Mouse (Mus musculus): ENCODE data around the gene Cobll1.

The Cobll1 gene

GRCm38 (mm10) chr2:65236644-65237043 lies 2.6 kb downstream of the Cobll1 start:
- DNase-seq (ENCODE audit: low spot score): no peak

GRCm38 (mm10) chr2:65232756-65233535 lies 6.3 kb downstream of the Cobll1 start:
- no peak for DNase-seq (ENCODE audit: low spot score)

DNA sequence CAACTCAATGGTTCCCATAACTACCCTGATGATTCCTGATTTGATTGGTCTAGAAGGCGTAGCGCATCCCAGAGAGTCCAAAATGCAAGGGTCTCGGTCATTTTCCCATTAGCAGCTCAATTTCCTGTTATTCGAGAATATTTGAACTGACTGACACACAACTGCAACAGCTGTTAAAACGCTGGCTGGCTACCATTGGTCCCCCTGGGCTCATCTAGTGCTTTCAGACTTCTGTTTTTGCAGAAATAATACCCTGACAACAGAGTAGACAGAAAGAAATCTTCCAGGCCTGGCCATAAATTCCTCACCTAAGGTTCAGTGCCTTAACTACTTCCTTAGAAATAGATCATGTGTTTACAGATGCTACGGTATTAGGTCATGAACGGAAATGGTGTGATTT lies 10.8 kb downstream of the Cobll1 start:
- DNase-seq (ENCODE audit: low spot score): no peak

DNA sequence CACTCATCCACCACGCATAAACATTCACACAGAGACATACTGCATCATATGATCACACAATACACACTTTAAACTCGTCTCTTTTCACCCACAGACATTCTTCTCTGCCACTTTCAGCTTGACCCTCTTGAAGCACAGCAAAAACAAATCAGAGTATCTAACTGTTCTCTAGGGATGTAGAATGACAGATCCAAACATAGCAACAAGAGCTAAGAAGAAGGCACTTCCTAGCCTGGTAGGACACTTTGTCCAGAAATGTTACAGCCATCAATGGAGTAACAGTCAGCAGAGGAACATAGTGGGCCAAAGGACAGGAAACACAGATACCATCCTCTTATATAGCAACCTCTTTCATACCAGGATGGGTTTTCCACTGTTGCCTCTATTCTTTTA lies 11.3 kb downstream of the Cobll1 start:
- no peak for DNase-seq (ENCODE audit: low spot score)

GRCm38 (mm10) chr2:65227154-65227897 lies 11.9 kb downstream of the Cobll1 start:
- no peak for DNase-seq (ENCODE audit: low spot score)

DNA sequence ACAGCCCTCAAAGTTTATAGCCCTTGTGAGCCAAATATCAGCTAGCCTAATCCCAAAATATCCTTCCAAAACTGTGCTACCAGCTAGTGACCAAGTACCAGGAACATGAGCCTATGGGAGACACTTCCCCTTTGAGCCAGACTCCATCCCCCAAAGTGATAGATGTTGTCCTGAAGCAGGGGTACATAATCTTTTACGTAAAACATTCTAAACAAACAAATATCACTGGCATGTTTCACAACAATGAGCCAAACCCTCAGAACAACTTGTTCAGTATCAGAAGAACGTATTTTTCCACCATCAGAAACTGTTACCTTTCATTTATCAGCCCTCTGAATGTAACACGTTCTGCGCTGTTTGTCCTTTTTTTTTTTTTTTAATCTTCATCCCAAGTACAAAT lies 12.7 kb downstream of the Cobll1 start:
- DNase-seq (ENCODE audit: low spot score): no peak

DNA sequence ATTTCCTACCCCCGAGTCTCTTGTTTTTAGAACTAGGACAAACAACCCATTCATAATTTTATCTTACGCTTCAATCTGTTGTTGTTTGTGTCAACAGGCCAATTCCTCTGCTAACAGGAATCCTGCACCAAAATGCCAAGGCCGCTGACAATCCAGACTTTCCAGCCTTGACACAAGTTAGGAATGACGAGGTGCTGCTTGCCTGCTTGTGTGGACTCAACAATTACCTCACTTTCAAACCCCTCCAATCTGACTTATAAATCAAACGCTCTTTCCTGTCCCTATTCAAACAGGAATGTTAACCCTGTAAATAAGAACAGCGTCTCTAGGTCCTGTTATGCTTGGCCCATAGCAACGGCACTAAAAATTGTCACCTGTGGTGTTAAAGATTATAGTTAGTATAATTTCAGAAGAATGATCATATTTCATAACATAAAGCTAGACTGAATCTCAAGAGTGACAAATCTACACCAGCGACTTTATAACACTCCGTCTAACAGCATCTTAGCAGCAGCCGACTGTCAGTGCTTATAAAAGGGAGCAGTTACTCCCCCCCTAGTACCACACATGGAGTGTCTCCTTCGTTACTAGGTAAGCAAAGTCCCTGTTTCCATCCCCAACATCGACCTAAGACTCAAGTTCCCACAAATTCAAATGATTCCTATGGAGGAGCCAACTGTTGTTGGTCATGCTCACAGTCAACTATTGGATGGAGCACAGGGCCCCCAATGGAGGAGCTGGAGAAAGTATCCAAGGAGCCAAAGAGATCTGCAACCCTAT lies 15.1 kb downstream of the Cobll1 start:
- DNase-seq (ENCODE audit: low spot score): no peak

DNA sequence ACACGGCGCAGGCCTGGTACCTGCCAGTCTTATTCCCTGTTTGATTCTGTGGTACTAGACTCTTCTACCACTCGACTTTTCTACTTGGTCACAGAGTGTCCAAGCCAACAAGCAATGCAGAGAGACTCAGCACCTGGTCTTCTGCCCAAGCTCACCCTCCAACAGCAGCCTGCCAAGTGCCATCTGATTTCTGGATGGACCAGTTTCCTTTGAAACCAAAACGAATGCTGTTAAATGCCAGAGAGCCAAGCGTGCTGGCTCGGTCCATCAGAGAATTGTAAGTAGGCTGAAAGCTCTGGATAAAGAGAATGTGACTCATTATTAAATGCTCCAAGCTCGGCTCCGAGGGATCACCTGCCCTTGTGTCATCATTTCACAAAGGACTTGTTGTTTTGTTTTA lies 16.2 kb downstream of the Cobll1 start:
- DNase-seq (ENCODE audit: low spot score): no peak

- no peak for DNase-seq (ENCODE audit: low spot score)
Measured at GRCm38 (mm10) chr2:65221646-65222045, 17.6 kb downstream of the Cobll1 start.

DNA sequence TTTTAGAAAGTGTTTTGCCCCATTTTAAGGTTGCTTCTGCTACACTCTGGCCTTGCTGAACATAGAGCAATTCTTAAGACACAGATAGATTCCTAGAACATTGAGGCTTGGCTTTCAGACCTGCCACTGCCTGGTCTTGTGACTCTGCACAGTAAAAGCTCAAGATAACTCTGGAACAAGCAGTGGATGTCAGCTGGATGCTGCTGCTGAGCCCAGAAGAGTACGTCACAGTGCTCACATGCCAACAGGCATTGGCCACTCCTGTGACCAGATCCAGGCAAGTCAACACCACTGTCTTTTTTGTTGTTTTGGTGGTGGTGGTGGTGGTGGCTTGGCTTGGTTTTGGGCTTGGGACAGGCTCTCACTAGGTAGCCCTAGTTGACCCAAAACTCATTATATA lies 18.6 kb downstream of the Cobll1 start:
- DNase-seq (ENCODE audit: low spot score): no peak

DNA sequence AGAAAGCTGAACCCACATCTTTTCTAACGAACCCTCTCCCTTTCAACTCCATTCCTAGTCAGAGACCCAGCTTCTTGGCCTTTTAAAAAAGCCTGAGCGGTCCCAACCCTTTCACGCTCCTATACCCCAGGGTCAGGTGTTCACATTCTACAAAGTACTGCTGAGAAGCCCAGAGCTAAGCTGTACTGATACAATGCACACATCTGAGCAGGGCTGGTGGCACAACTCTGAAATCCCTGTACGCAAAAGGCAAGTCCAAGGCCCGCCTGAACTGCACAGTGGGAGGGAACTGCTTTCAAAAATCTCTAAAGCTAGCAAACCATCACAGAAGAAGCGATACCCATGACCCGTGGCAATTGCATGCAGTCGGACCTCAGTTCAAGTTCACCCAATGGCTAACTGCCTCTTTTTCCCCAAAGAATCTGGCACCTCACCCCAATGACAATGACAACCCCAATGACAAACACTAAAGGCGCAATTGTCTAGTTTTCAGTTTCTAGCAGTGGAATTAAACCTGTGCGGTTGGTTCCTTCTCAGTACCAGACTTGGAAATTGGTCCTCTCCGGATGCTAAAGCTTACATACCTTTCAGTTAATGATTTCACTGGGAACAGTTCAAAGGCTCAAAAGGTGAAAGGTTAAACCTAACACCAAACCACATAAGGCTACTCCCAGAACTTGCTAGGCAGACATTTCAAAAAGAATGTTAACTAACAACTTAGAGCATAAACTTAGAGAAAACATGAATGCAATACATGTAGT lies 19.6 kb downstream of the Cobll1 start:
- DNase-seq (ENCODE audit: low spot score): no peak

DNA sequence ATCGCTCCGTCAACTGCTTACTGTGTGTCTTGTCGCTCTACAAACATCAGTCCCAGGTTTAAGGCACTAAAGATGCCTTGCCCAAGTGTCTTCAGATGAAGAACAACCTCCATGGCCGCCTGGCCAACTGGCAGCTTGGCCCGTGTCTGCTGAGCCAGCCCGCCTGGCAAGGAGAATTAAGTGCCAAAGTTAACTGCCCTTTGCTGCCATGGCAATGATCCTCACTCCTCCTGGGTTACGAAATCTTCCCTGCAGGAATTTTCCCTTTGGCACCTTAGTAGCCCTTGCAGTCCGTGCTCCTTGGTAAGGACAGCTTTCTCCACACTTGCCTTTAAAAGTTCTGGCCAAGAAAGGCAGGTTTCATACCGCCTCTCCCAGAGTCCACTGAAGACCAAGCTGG lies 20.9 kb downstream of the Cobll1 start:
- DNase-seq (ENCODE audit: low spot score): no peak

DNA sequence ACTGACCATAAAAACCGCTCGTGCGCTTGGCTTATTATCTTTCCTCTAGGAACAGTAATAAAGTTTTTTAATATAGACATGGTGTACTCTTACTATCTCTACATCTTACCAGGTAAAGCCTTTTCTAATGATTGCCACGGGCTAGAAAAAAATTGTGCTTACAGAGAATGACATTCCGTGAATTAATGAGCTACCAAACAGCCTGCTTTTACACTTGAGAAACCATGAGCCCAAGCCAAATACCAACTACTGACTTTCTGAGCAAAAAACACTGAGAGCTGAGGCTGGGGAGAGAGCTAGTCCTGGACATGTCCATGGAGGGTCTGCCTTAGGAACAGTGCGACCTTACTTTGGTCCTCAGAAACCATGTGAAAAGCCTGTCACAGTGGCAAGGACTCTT lies 21.5 kb downstream of the Cobll1 start:
- no peak for DNase-seq (ENCODE audit: low spot score)

GRCm38 (mm10) chr2:65216163-65216562 lies 23.0 kb downstream of the Cobll1 start:
- DNase-seq (ENCODE audit: low spot score): no peak

DNA sequence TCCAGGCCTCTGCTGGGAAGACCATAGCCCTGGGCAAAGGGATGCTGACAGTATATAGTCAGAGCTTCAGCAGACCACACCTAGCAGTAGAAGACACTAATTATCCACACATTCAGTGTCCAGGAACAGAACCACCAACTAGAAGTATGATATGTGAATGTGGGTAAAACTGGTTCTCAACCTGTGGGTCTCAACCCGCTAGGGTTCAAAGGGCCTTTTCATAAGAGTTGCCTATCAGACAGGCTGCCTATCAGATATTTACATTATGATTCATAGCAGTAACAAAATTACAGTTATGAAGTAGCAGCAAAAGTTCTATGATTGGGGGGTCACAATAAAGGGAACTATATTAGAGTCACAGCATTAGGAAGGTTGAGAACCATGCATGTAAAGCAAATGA lies 24.6 kb downstream of the Cobll1 start:
- no peak for DNase-seq (ENCODE audit: low spot score)

- DNase-seq (ENCODE audit: low spot score): no peak
Measured at GRCm38 (mm10) chr2:65213675-65214074, 25.5 kb downstream of the Cobll1 start.

GRCm38 (mm10) chr2:65211620-65212019 lies 27.6 kb downstream of the Cobll1 start:
- no peak for DNase-seq (ENCODE audit: low spot score)

DNA sequence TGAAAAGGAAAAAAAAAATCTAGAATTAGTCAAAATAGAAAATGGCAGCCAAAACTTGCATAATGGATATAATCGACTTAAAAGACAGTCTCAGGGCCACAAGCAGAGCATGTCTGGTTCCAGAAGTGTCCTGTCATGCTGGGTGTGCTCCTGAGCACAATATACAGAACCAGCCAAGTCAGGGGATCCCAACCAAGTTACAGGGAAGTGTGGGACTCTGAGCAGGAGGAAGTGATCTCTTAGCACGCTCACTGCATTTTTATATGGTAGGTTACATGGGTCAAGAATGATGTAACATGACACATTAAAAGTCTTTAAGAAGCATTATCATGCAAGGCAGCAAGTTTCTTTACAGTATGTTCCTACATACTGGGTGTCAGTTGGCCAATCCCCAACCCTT lies 31.5 kb downstream of the Cobll1 start:
- DNase-seq (ENCODE audit: low spot score): no peak

GRCm38 (mm10) chr2:65203699-65204098 lies 35.5 kb downstream of the Cobll1 start:
- no peak for DNase-seq (ENCODE audit: low spot score)

- no peak for DNase-seq (ENCODE audit: low spot score)
Measured at GRCm38 (mm10) chr2:65199706-65200105, 39.5 kb downstream of the Cobll1 start.

GRCm38 (mm10) chr2:65198605-65199004 lies 40.6 kb downstream of the Cobll1 start:
- no peak for DNase-seq (ENCODE audit: low spot score)

DNA sequence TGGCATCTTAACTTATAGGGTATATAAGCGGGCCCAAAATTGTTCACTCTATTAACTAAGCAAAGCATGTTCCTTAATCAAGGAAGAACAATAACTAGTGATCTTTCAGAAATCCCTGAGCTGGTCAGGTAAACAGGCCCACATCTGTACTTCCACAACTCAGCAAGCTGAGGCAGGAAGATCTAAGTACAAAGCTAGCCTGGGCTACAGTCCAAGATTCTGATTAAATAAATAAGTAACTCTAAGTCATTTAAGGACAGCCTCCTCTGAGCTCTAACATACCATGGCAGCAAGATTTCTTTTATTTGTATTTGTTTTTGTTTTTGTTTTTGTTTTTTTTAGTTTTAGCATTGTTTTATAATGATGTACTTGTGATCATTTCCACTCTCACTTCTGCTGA lies 42.2 kb downstream of the Cobll1 start:
- no peak for DNase-seq (ENCODE audit: low spot score)

Measured in left cerebral cortex, adult 11 months (tissue).